Mouse (Mus musculus) layer of hippocampus, postnatal 36 days (tissue): Measurements from ENCODE around the gene Krit1. TPM values are rescaled to one million over a fixed set of nuclear protein-coding genes. Genes with fewer than 3 reads are reported as not detected.
"Not testable (repeated sequence)": the region's sequence is repeated elsewhere in the genome, so short reads cannot be mapped to it uniquely, and the experiment has no call there.

Experiments
- DNase-seq, 2 experiments: peaks; one replicate each; pipeline ENCODE4 v3.0.0; 2022
- total RNA-seq, 2 experiments: library from RNA; stranded (reverse); gene quantifications; 2 replicates each; pipeline ENCODE4 v1.2.3; 2021

Krit1 gene
- total RNA-seq = 10 to 100 TPM; 59.7 to 66.2 TPM

- DNase-seq = peak; percentile 91 to 92
These were observed at the start of gene Krit1, which contains the start of gene Ankib1 for GRCm38 (mm10) chr5:3802433-3803291. Gene Krit1 (plus strand): TSS chr5:3803184. Gene Ankib1 (minus strand): TSS chr5:3802925.

- DNase-seq = no peak
These were observed 31.5 kb upstream of the Krit1 start for GRCm38 (mm10) chr5:3771512-3771911.

- DNase-seq = no peak
These were observed 31.0 kb upstream of the Krit1 start for GRCm38 (mm10) chr5:3772017-3772416.

- no peak for DNase-seq
These were observed 20.3 kb upstream of the Krit1 start for GRCm38 (mm10) chr5:3782670-3783069.

- DNase-seq = no peak
These were observed 18.9 kb upstream of the Krit1 start for GRCm38 (mm10) chr5:3783947-3784681.

- no peak for DNase-seq
These were observed 18.1 kb upstream of the Krit1 start for GRCm38 (mm10) chr5:3784751-3785496.

- no peak for DNase-seq
These were observed 15.4 kb upstream of the Krit1 start for GRCm38 (mm10) chr5:3787548-3787947.

- no peak for DNase-seq
These were observed 11.9 kb upstream of the Krit1 start for GRCm38 (mm10) chr5:3791048-3791447.

GRCm38 (mm10) chr5:3797101-3797500 is 5.9 kb upstream of the Krit1 start:
- DNase-seq = not testable (repeated sequence)

GRCm38 (mm10) chr5:3798656-3799055 is 4.3 kb upstream of the Krit1 start:
- DNase-seq = not testable (repeated sequence)

GRCm38 (mm10) chr5:3800041-3800440 is 2.9 kb upstream of the Krit1 start:
- DNase-seq = no peak

- no peak for DNase-seq
These were observed 2.1 kb upstream of the Krit1 start for GRCm38 (mm10) chr5:3800881-3801280.

GRCm38 (mm10) chr5:3801672-3802432 is 1.1 kb upstream of the Krit1 start:
- no peak for DNase-seq

- no peak for DNase-seq
These were observed 545 bp downstream of the Krit1 start for GRCm38 (mm10) chr5:3803292-3804165.

GRCm38 (mm10) chr5:3808472-3808871 is 5.5 kb downstream of the Krit1 start:
- DNase-seq = no peak

- DNase-seq = no peak
These were observed 31.1 kb downstream of the Krit1 start for GRCm38 (mm10) chr5:3834107-3834506.

- peak; percentile 2 to 10 for DNase-seq
These were observed 42.0 kb downstream of the Krit1 start, which contains the start of gene Lrrd1 for GRCm38 (mm10) chr5:3845026-3845425. Gene Lrrd1 (plus strand): TSS chr5:3845173.

- no peak for DNase-seq
These were observed 67.2 kb downstream of the Krit1 start for GRCm38 (mm10) chr5:3870161-3870560.

- DNase-seq = no peak
These were observed 69.4 kb downstream of the Krit1 start for GRCm38 (mm10) chr5:3872348-3872747.

- no peak for DNase-seq
These were observed 70.5 kb downstream of the Krit1 start for GRCm38 (mm10) chr5:3873485-3873884.

- not testable (repeated sequence) for DNase-seq
These were observed 83.9 kb downstream of the Krit1 start for GRCm38 (mm10) chr5:3886862-3887261.
